Mouse (Mus musculus): Measurements from ENCODE around the gene Sema3a.
"Not testable (repeated sequence)": the region's sequence is repeated elsewhere in the genome, so short reads cannot be mapped to it uniquely, and the experiment has no call there.

Sema3a gene

GRCm38 (mm10) chr5:13547472-13548209 is 422.4 kb downstream of the Sema3a start:
- peak; percentile 71 for DNase-seq (ENCODE audit: low read depth, low spot score)

DNA sequence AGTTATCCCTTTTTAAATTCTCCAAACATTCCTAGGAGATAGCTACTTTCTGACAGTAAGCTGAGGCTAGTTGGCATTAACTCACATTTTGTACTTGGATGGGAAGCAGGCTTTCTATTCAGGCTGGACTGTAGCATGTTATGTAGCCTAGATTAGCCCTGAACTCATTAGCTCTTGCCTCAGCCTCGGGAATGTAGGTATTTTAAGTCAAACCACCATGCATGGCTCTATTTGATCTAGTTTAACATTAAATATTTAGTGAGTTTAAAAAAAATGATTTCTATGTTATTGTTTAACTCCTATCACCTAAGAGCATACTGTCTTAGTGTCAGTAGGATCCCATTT is 423.0 kb downstream of the Sema3a start:
- DNase-seq (ENCODE audit: low read depth, low spot score): no peak

- no peak for DNase-seq (ENCODE audit: low read depth, low spot score)
These were observed 423.9 kb downstream of the Sema3a start for GRCm38 (mm10) chr5:13549080-13549479.

- no peak for DNase-seq (ENCODE audit: low read depth, low spot score)
These were observed 425.7 kb downstream of the Sema3a start for GRCm38 (mm10) chr5:13550953-13551352.

DNA sequence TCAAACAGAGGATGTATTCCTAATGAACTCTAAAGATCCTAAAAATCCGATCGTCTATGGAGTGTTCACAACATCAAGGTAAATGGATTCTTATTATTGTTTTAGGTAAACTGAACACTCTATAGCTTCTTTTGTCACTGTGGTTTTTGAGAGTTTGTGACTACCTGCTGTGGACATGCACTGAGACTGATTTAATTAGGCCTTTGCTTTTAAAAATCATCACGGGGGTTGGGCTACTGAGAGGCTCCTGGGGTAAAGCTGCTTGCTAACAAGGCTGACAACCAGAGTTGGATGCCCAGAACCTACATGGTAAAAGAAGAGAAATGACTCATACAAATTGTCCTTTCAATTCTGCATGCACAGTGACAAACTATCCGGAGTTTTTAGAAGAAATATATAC is 432.0 kb downstream of the Sema3a start:
- DNase-seq (ENCODE audit: low read depth, low spot score): no peak

GRCm38 (mm10) chr5:13573867-13574266 is 448.7 kb downstream of the Sema3a start:
- no peak for DNase-seq (ENCODE audit: low read depth, low spot score)

DNA sequence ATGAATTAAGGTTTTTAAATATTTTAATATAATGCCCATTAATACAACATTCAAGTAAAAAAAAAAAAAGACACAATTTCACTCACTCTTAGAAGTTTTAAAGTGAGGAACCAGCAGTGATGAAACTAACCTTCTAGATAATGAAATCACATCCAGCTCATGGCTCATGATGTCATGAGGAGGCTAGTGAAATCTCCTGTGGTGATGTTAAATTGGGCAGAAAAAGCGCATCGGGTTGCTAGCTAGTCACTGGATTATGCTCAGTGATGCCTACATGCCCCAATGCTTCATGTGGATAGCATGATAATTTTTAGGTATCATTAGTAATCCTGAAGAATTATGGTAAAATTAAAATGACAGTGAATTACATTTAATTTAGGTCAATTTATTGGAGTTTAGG is 453.9 kb downstream of the Sema3a start:
- DNase-seq (ENCODE audit: low read depth, low spot score): no peak

DNA sequence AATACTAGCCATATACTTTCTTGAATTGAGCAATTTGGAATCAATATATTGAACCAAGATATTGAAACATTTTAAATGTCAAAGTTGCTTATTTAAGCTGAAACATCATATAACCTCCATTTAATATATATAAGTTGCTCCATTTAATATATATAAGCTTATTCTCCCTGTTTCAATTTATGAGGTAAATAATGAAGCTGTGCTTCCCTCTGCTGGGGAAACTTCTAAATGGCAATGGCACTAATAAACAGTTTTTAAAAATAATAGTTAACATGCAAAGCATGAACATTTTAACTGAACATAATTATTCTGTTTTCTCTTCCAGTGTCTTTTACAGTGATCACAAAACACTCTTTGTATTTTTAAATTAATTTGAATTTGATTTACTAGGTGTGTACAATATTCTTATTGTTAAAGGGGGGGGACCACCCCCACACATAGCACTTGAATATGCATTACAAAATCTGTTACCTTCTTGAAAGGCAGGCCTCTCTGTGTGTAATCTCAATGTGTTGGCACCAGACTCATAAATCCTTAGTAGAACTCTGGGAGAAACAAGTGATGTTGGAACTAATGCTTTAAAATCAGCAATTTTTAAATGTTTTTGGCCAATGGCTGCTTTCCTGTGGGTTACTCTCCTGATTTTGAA is 460.5 kb downstream of the Sema3a start:
- DNase-seq (ENCODE audit: low read depth, low spot score): no peak

DNA sequence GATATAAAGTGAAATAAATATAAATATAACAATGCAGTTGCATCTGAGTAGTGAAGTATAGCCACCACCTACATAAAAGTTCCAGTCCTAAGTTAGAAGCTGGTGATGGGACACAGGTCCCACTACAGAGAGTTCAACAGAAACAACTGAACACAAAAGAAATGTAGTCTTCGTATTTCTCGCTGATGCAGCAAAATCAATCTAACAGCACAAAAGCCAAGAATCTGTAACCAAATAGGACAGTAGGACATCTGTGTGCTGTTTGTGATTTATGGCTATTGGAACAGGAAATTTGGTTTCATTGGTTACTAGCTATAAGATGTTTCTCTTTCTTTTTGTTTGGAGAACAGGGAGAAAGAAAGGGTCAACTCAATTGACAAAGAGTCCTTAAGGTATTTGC is 469.2 kb downstream of the Sema3a start:
- no peak for DNase-seq (ENCODE audit: low read depth, low spot score)

- DNase-seq (ENCODE audit: low read depth, low spot score): no peak
These were observed 486.4 kb downstream of the Sema3a start for GRCm38 (mm10) chr5:13611631-13612030.

- no peak for DNase-seq (ENCODE audit: low read depth, low spot score)
These were observed 486.9 kb downstream of the Sema3a start for GRCm38 (mm10) chr5:13612088-13612487.

- DNase-seq (ENCODE audit: low read depth, low spot score): not testable (repeated sequence)
These were observed 489.4 kb downstream of the Sema3a start for GRCm38 (mm10) chr5:13614575-13614974.

DNA sequence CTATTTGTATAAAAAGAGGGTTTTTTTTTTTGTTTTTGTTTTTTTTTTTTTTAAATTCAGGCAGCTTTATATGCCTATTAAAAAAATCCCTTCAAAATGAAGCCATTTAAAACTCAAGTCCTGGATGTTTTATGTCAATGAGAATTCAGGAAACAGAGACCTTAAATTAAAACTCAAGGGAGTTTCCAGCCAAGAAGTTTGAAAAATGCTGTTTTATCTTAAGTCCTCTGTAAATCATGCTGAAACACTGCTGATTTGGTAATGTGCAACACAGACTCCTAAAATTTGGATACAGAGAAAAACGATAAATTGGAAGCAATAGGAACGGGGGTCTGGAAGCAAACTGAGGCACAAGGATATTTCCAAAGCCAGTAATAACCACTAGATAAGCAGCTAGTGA is 490.7 kb downstream of the Sema3a start:
- DNase-seq (ENCODE audit: low read depth, low spot score): no peak

GRCm38 (mm10) chr5:13622578-13622977 is 497.4 kb downstream of the Sema3a start:
- no peak for DNase-seq (ENCODE audit: low read depth, low spot score)

DNA sequence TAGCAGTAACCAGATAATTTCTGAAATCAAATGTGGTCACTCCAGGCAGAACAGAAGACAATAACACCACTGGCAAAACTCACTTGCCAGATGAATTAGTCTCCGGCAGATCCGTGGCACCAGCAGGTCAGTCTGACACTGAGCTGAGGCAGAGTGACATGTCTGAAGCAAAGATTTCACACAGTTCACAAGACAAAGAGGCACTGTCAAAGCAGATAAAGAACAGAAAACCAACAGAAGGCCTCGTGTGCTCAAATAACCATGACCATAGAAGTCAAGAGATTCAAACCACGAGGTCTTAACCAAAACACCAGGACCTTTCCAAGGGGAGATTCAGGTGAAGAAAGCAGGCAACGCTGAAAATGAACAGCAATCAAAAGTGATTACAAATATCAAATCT is 499.5 kb downstream of the Sema3a start:
- peak; percentile 21 for DNase-seq (ENCODE audit: low read depth, low spot score)

DNA sequence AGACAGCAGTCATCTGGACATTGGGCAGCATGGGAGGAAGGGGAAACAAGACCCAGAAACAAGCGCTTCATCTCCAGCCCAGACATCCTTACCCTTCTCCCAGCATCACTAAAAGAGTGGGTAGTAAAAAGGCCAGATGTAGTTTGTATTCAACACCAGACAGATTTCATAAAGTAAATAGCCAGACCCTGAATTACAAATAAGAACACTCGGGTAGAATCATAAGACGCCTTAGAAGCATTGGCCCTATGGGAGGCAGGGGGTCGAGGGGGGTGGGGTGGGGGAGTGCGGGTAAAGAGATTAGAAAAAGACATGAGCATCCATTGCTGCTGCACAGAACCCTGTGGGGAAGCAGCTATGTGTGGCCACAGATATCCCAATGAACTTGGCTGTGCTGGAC is 500.9 kb downstream of the Sema3a start:
- no peak for DNase-seq (ENCODE audit: low read depth, low spot score)

DNA sequence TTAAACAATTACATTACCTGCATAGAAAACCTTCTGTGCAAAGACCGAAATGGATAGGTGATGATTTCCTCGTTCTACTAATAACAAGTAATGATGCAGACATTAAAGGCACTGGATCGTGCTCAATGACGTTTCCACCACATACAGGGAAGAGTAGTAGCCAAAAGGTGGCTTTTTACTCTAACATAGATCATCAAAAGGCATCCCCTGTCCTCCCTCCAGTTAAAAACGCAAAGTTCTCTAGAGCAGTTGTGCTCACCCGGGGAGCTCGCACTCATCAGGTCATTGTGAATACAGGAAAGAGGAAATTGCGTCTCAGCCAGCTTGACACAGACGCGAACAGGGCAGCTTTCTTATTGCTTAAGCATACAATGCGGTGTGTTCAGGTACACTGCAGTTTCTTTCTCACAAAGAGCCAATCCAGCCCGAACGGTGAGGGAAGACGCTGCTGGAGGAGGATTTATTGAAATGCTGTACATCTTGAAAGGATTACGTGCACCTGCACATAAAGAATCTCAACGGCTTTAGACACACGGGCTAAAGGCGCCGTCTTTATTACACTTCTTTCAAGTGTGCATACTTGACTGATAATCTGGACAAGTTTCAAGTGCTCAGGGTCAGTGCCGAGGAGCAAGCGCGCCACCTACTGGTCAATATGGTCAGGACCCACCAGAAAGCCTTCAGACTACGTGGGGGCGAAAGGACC is 503.5 kb downstream of the Sema3a start:
- peak; percentile 92 for DNase-seq (ENCODE audit: low read depth, low spot score)

DNA sequence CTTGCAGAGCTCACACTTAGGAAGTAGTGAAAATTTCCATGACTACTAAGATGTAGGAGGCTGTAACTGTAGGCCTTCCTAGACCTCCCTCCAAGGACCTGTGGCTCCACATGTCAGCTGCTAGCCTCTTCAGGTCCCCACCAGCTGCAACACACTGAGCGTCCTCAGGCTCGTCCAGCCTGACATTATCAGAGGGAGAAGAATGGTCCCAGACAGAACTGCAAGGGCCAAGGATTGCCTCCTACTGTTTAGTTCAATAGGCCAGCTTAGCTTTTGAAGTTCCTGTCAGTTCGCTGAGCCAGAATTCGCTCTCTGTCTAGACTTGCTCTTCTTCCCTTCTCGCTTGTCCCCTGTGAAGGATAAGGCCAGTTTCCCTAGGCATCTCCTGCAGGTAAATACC is 504.7 kb downstream of the Sema3a start:
- DNase-seq (ENCODE audit: low read depth, low spot score): peak; percentile 23

GRCm38 (mm10) chr5:13630692-13631091 is 505.5 kb downstream of the Sema3a start:
- no peak for DNase-seq (ENCODE audit: low read depth, low spot score)

- DNase-seq (ENCODE audit: low read depth, low spot score): no peak
These were observed 511.0 kb downstream of the Sema3a start for GRCm38 (mm10) chr5:13636237-13636636.

Data from mesoderm, embryonic 11.5 days (tissue).